In the genomic region with DNA sequence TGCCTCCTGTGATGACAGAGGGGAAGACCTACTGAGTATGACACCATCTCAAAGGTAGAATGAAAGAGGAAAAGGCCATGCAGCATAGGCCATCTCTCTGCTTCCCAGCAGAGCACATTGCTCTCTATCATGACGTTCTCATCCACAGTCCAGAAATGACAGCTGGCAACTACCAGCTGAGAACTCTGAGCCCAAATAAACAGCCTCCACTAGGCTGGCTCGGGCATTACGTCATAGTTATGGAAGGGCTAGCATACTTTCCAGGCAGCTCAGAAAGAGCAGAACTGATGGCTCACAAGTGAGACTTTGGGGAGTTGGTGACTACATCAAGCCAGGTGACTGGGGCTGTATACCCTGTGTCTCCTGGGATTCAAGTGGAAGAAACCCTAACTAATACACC, we compare ENCODE assay signal across 25 mouse cellular contexts.
"Had no signal": no experiment of that assay in that cellular context is flagged by ENCODE, and none has a peak within 500 bp of the region (broad histone marks: within the 10 kb centered on the region; RNA-seq: fewer than 3 reads in every experiment).

No protein-coding gene starts in this region.

- ATAC-seq: hindbrain, embryonic 16.5 days; inflammation-experienced regulatory T-cells, adult 6 months; intestine, embryonic 15.5 days; intestine, postnatal 0 days; liver, embryonic 12.5 days had no signal

- H3K9me3 ChIP-seq: heart, embryonic 13.5 days; heart, embryonic 15.5 days; intestine, embryonic 15.5 days; liver, embryonic 12.5 days had no signal

- H3K4me1 ChIP-seq: heart, embryonic 13.5 days; intestine, embryonic 15.5 days; limb, embryonic 12.5 days; liver, embryonic 12.5 days had no signal

- H3K9ac ChIP-seq: heart, embryonic 13.5 days; heart, embryonic 15.5 days; hindbrain, embryonic 13.5 days; intestine, embryonic 15.5 days; limb, embryonic 12.5 days; liver, embryonic 12.5 days; liver, embryonic 14.5 days had no signal

- H3K27me3 ChIP-seq: intestine, embryonic 15.5 days had no signal

- H3K27ac ChIP-seq: heart, adult 2 months; heart, embryonic 13.5 days; heart, embryonic 15.5 days; hindbrain, embryonic 13.5 days; intestine, embryonic 15.5 days; layer of hippocampus, adult 2 months; limb, embryonic 12.5 days; liver, embryonic 12.5 days; liver, embryonic 14.5 days had no signal

- H3K4me2 ChIP-seq: heart, embryonic 11.5 days; heart, embryonic 13.5 days; heart, embryonic 15.5 days; hindbrain, embryonic 13.5 days; intestine, embryonic 15.5 days; limb, embryonic 12.5 days; liver, embryonic 12.5 days had no signal

- H3K4me3 ChIP-seq: heart, adult 2 months; heart, embryonic 13.5 days; heart, embryonic 15.5 days; hindbrain, embryonic 13.5 days; intestine, embryonic 15.5 days; layer of hippocampus, adult 2 months; limb, embryonic 12.5 days; liver, embryonic 12.5 days had no signal

- DNase-seq: gastrocnemius, postnatal 14 days; gastrocnemius, postnatal 36 days; heart, adult 11 months; heart, adult 2 months; heart, postnatal 14 days; heart, postnatal 4 days; kidney, adult 18-20 months; kidney, adult 8-10 months; kidney, postnatal 10 days; kidney, postnatal 25 days; kidney, postnatal 4 days; layer of hippocampus, postnatal 36 days; left cerebral cortex, postnatal 4 days had no signal
